Mouse (Mus musculus) liver, embryonic 11.5 days (tissue): ENCODE data around the gene Ubqln4. TPM values are rescaled to one million over a fixed set of nuclear protein-coding genes. Genes with fewer than 3 reads are reported as not detected.
"Not testable (repeated sequence)": the region's sequence is repeated elsewhere in the genome, so short reads cannot be mapped to it uniquely, and the experiment has no call there.

Experiments
- ATAC-seq: fragments of 200-750 bp; cut with Nextera tagmentation; replicated peaks from 2 replicates; pipeline ENCODE4 v1.8.0; 2017; ENCODE audit warnings: moderate number of reproducible peaks, mild to moderate bottlenecking, moderate TSS enrichment, moderate library complexity; ENCODE audit not compliant: low FRiP score
- DNase-seq: peaks from one replicate; pipeline ENCODE4 v3.0.0-alpha.2; 2017; ENCODE audit warnings: low spot score
- H3K27ac ChIP-seq: fragments of 300-500 bp; sonication (generic); 2 replicates; pipeline ENCODE4 v1.5.1; 2014; ENCODE audit warnings: mild to moderate bottlenecking, low read depth, low read length, control low read depth
- H3K27me3 ChIP-seq: fragments of 300-500 bp; sonication (generic); replicated peaks from 2 replicates; pipeline ENCODE4 v1.6.1; 2014; ENCODE audit warnings: low read length, mixed read lengths; ENCODE audit not compliant: control insufficient read depth, insufficient read depth
- H3K36me3 ChIP-seq: fragments of 300-500 bp; sonication (generic); 2 replicates; pipeline ENCODE4 v1.6.1; 2014; ENCODE audit warnings: mild to moderate bottlenecking, low read length, moderate library complexity, mixed read lengths; ENCODE audit not compliant: control insufficient read depth, insufficient read depth
- H3K4me1 ChIP-seq: fragments of 300-500 bp; sonication (generic); replicated peaks from 2 replicates; pipeline ENCODE4 v1.6.1; 2014; ENCODE audit warnings: low read length, mixed read lengths; ENCODE audit not compliant: control insufficient read depth, insufficient read depth
- H3K4me2 ChIP-seq: fragments of 300-500 bp; sonication (generic); 2 replicates; pipeline ENCODE4 v1.6.1; 2014; ENCODE audit warnings: mild to moderate bottlenecking, control low read depth, moderate library complexity
- H3K4me3 ChIP-seq: fragments of 300-500 bp; sonication (generic); 2 replicates; pipeline ENCODE4 v1.5.1; 2014; ENCODE audit warnings: low read depth, low read length, control low read depth
- H3K9ac ChIP-seq: fragments of 300-500 bp; sonication (generic); 2 replicates; pipeline ENCODE4 v1.6.1; 2014; ENCODE audit warnings: low read depth, low read length, control low read depth
- H3K9me3 ChIP-seq: fragments of 300-500 bp; sonication (generic); 2 replicates; pipeline ENCODE4 v1.6.1; 2016; ENCODE audit warnings: low read length, inconsistent platforms, mixed read lengths; ENCODE audit not compliant: control insufficient read depth
- WGBS: fragments of 180-500 bp; shearing (Covaris S2); extraction: QIAGEN DNeasy Blood & Tissue Kit; methylation state at CpG from one replicate; pipeline ENCODE4 v1.1.7; 2014; 5-methylcytosine and 5-hydroxymethylcytosine counted together
- polyA plus RNA-seq: library from polyadenylated mRNA; unstranded; fragments of >200 nt; fragmentation: Nextera tagmentation; extraction: Ambion mirVana; gene quantifications from 2 replicates; pipeline ENCODE4 v1.2.1, GENCODE M21; 2014

Gene Ubqln4
- polyA plus RNA-seq, 1 experiment from 2014 or later, result 65.8 TPM

DNA sequence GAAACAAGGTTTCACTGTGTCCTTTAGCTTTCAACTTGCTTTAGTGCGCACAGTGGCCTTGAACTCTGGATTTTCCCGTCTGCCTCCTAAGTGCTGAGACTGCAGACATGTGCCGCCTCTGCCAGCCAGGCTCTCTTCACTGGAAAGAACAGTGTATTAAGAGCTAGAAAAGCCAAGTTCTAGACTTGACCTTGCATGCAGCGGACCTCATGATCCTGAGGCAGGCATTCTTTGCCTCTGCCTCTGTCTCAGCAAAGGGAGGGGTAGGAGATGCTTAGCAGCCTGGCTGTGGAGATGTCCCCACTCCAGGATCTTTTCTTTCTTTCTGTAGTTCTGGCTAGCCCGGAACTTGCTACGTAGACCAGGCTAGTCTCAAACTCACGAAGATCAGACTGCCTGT, 51.3 kb downstream of the Ubqln4 start:
- DNase-seq, result no peak
- no peak for ATAC-seq
- H3K9ac ChIP-seq, result no peak overlapping the region
- no peak overlapping the region for H3K4me2 ChIP-seq
- H3K27me3 ChIP-seq, result no peaks in the 10 kb centered on the region
- 86% methylated on average over 7 of the region's 7 CpGs for WGBS
- H3K36me3 ChIP-seq, result no peaks in the 10 kb centered on the region
- no peak overlapping the region for H3K27ac ChIP-seq
- peaks cover 21% of the 10 kb centered on the region for H3K4me1 ChIP-seq
- H3K4me3 ChIP-seq, result no peak overlapping the region
- H3K9me3 ChIP-seq, result no peaks in the 10 kb centered on the region

DNA sequence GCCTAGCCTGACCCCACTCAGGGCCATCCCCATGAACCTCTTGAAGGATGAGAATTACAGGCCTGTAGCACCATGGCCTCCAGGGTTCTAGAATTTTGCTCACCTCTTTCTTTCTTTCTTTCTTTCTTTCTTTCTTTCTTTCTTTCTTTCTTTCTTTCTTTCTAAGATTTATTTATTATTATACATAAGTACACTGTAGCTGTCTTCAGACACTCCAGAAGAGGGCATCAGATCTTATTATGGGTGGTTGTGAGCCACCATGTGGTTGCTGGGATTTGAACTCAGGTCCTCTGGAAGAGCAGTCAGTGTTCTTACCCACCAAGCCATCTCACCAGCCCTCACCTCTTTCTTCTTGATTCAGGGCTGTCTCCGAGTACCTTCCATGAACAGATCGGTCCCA, 52.1 kb downstream of the Ubqln4 start, which contains the start of gene Arhgef2:
Gene Arhgef2 (plus strand): TSS at position 301 of the 400 bp plus-strand sequence.
- not testable (repeated sequence) for H3K27me3 ChIP-seq, H3K27ac ChIP-seq, H3K36me3 ChIP-seq, H3K9me3 ChIP-seq, H3K9ac ChIP-seq, DNase-seq, ATAC-seq
- peak within 1 kb of the TSS; percentile 37; the same call in 1 of the 2 replicates for H3K4me3 ChIP-seq
- 81% methylated on average over 2 of the region's 2 CpGs for WGBS
- H3K4me1 ChIP-seq, result peaks cover 21% of the 10 kb centered on the region
- H3K4me2 ChIP-seq, result peak within 1 kb of the TSS; percentile 66

DNA sequence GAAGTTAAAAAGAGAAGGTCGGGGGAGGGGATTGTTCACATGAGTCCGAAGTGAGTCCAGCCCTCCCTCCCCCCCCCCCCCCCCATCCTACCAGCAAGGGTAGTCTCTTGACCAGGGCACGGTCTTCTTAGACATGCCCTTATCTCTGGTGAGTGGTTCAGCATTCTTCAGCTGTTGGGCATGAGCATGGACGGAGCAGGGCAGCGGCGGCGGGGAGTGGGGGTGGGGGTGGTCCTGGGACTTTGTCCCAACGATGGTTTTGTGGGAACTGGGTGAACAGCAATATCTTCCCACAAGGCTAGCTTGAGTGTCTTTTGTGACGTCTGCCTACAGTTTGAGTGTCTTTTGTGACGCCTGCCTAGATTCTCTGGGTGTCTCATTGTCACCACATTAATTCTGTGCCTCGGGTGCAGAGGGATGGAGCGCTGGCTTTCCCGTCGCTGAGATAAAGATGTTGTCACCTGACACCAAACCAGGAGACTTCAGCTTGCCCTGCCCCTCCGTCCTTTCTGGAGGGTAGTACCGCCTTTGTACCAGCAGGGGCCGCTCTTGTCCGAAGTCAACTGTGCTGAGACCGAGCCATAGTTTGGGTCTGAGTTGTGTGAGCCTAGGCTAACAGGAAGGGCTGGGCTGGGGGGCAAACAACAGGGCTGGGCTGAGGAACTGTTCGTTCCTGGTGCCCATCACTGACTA, 53.7 kb downstream of the Ubqln4 start:
- Histone ChIP-seq H3K9ac (peak overlapping the region; percentile 41), H3K27me3 (no peaks in the 10 kb centered on the region), H3K27ac (no peak overlapping the region), H3K4me2 (peak overlapping the region; percentile 66), H3K9me3 (no peaks in the 10 kb centered on the region), H3K4me1 (peaks cover 21% of the 10 kb centered on the region), H3K36me3 (no peaks in the 10 kb centered on the region), H3K4me3 (peak overlapping the region; percentile 37)
- DNase-seq (peak; percentile 92), ATAC-seq (peak; percentile 89)
- under 1% methylated on average over 20 of the region's 20 CpGs for WGBS

DNA sequence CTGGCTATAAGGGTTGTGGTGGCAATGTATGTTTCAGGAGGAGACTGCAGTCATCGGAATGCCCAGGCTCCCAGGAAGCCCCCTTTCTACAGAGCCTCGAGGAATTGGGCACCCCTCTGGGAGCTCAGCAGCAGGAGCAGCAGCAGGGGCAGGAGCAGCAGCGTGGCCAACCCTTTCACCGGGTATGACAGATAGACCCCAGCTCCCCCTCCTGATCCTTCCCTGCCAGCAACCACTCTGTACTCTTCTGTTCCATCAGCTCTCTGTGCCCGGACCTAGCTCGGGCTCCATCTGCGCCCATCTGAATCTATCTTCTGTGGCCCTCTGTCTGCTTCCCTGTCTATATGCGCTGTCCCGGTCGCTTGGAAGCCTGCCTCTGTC, 54.2 kb downstream of the Ubqln4 start:
- Histone ChIP-seq H3K4me3 (peak overlapping the region; percentile 37), H3K27ac (no peak overlapping the region)

DNA sequence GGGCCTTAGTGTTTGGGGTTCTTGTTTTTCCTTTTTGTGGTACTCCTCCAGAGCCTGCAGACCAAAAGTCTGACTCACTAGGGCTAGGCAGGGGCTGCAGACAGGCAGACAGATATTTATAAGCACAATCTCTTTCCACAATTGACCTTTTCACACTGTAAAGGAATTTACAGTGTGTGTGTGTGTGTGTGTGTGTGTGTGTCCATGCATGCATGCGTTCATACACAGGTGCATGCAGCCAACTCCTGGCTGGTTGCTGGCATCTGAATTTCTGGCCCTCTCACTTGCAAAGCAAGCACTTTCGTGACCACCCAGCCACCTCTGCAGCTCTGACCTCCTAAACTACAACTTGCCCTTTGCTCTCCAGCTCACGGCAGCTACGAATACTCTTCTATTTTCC, 55.5 kb downstream of the Ubqln4 start:
- Histone ChIP-seq H3K9me3 (no peaks in the 10 kb centered on the region), H3K4me1 (peaks cover 18% of the 10 kb centered on the region), H3K27me3 (no peaks in the 10 kb centered on the region), H3K4me3 (no peak overlapping the region), H3K36me3 (no peaks in the 10 kb centered on the region), H3K9ac (no peak overlapping the region), H3K4me2 (peak overlapping the region; percentile 7; the same call in 1 of the 2 replicates), H3K27ac (no peak overlapping the region)
- DNase-seq, result no peak
- no peak for ATAC-seq
- WGBS, result 69% methylated on average over 4 of the region's 4 CpGs

More for the DNA sequence above, 54.2 kb downstream of the Ubqln4 start:
- H3K36me3 ChIP-seq, result no peaks in the 10 kb centered on the region
- ATAC-seq, result peak; percentile 29
- H3K4me2 ChIP-seq, result peak overlapping the region; percentile 66
- no peaks in the 10 kb centered on the region for H3K9me3 ChIP-seq
- H3K9ac ChIP-seq, result peak overlapping the region; percentile 41
- 26% methylated on average over 10 of the region's 10 CpGs for WGBS
- no peaks in the 10 kb centered on the region for H3K27me3 ChIP-seq
- H3K4me1 ChIP-seq, result peaks cover 21% of the 10 kb centered on the region
- no peak for DNase-seq

DNA sequence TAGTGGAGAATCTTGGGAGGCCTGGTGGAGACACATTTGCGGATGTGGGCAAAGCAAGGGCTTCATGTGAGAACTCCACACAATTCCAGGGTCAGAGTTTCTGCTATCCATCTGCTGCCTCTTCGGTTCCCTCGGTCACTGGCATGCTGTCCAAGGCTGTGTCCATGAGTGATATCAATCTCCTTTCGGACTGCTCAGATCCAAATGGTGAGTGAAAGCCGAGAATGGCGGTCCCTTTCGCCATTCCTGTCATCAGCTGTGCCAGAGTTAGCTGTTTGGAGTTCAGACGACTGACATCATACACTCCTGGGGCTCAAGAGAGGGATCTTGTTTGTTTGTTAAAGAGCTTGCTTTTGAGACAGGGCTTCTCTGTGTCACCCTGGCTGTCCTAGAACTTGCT, 60.9 kb downstream of the Ubqln4 start:
- 74% methylated on average over 8 of the region's 8 CpGs for WGBS
- no peaks in the 10 kb centered on the region for H3K36me3 ChIP-seq
- H3K9me3 ChIP-seq, result no peaks in the 10 kb centered on the region
- no peak overlapping the region for H3K9ac ChIP-seq
- DNase-seq (no peak), ATAC-seq (no peak)
- H3K27me3 ChIP-seq, result no peaks in the 10 kb centered on the region
- no peak overlapping the region for H3K4me2 ChIP-seq
- no peak overlapping the region for H3K4me3 ChIP-seq
- H3K4me1 ChIP-seq, result peaks cover 21% of the 10 kb centered on the region
- H3K27ac ChIP-seq, result no peak overlapping the region

DNA sequence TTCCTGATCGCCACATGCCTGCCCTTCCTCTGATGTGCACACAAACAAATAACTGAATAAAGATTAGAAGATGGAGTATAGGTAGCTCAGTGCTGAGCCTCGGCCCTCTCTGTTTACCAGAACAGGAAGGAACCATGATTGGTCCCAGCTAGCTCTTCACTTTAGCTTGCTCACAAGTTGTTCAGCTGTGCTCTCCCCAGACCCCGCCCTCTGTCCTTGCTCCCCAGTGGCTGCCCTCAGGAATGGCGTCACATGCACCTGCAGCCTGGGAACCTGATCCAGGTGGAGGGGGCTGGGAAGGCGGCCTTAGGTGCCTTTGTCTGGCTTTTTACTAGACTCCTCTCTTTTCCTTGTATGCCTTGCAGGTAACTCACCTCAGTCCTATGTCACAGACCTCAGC, 61.6 kb downstream of the Ubqln4 start:
- no peak overlapping the region for H3K4me2 ChIP-seq
- no peak for DNase-seq

DNA sequence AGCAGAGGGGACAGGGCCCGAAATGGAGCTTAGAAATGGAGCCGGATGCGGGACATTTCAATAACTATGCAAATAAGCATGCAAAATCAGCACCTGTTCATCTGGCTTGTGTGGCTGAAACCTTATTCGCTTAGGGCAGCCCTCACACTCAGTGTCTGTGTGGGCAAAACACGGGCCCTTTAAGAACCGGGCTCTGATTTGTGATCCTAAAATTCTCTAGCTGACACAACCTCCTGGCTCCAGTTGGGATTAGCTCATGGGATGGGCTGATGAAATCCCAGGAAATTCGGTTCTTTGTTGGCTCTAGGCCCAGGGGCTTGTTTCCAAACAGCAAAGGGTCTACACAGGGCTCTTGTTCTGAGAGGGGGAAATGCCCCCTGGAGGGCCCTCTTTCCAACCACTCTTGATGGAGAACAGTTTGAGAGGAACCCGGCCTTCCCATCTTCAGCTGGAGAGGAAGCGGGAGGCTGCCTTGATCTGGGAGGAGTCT, 62.4 kb downstream of the Ubqln4 start:
- H3K4me3 ChIP-seq, result no peak overlapping the region
- no peak for DNase-seq
- H3K36me3 ChIP-seq, result no peaks in the 10 kb centered on the region
- H3K9ac ChIP-seq, result no peak overlapping the region
- ATAC-seq, result no peak
- no peaks in the 10 kb centered on the region for H3K27me3 ChIP-seq
- no peak overlapping the region; the same call in 1 of the 2 replicates for H3K27ac ChIP-seq
- no peaks in the 10 kb centered on the region for H3K9me3 ChIP-seq
- 66% methylated on average over 9 of the region's 9 CpGs for WGBS
- peaks cover 36% of the 10 kb centered on the region for H3K4me1 ChIP-seq
- H3K4me2 ChIP-seq, result no peak overlapping the region

More for the DNA sequence above, 61.6 kb downstream of the Ubqln4 start:
- H3K36me3 ChIP-seq, result no peaks in the 10 kb centered on the region
- H3K4me3 ChIP-seq, result no peak overlapping the region
- H3K4me1 ChIP-seq, result peaks cover 28% of the 10 kb centered on the region
- ATAC-seq, result no peak
- no peaks in the 10 kb centered on the region for H3K9me3 ChIP-seq
- H3K27ac ChIP-seq, result no peak overlapping the region
- no peak overlapping the region for H3K9ac ChIP-seq
- no peaks in the 10 kb centered on the region for H3K27me3 ChIP-seq
- WGBS, result 70% methylated on average over 5 of the region's 5 CpGs

DNA sequence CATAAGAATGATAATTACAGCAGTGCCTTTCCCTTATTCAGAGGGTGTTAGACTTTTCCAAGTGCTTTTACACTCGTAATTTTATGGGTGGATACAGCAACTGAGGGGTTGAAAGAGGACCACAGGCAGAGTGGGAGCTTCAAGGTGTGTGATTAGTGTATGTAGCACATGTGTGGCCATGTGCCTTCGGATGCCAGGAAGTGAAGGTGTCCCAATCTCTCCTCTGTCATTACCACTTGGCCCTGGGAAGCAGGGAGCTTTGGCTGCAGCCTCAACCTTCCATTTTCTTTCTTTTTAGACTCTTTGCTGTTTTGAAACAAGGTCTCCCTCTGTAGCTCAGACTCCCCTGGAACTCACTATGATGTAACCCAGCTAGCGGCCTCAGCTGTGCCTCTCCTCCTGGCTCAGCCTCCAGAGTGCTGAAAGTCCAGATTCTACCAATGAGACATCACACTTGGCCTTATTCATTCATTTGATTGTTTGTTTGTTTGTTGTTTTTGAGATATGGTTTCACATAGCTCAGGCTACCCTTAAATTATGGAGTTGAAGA, 63.5 kb downstream of the Ubqln4 start:
- H3K27ac ChIP-seq, result no peak overlapping the region
- H3K9ac ChIP-seq, result no peak overlapping the region
- DNase-seq, result no peak
- no peaks in the 10 kb centered on the region for H3K9me3 ChIP-seq
- no peak overlapping the region for H3K4me2 ChIP-seq
- H3K4me3 ChIP-seq, result no peak overlapping the region
- 77% methylated on average over 3 of the region's 3 CpGs for WGBS
- ATAC-seq, result no peak
- H3K36me3 ChIP-seq, result no peaks in the 10 kb centered on the region
- H3K4me1 ChIP-seq, result peaks cover 38% of the 10 kb centered on the region
- no peaks in the 10 kb centered on the region for H3K27me3 ChIP-seq
